Mouse (Mus musculus): ENCODE results near the gene Mrps34. TPM values are rescaled to one million over a fixed set of nuclear protein-coding genes. Genes with fewer than 3 reads are reported as not detected.

The Mrps34 gene
- total and polyA plus RNA-seq, 3 experiments: 21.1 to 82.8 (median 28.8) TPM

- H3K9me3 ChIP-seq (replicated peaks): no peaks in the 10 kb centered on the region
- H3K4me3 ChIP-seq (ENCODE audit: low read depth, low read length): no peak overlapping the region; the same call in 1 of the 2 replicates
- peaks cover 29% of the 10 kb centered on the region for H3K36me3 ChIP-seq (replicated peaks)
- ATAC-seq (ENCODE audit: extremely low read depth, insufficient number of reproducible peaks, low FRiP score, poor library complexity, severe bottlenecking) (no peak), DNase-seq (ENCODE audit: low spot score) (no peak)
- no peak for TF ChIP-seq GATA1 (IDR thresholded peaks at IDR 0.05; ENCODE audit: borderline replicate concordance, low read length)
- TF ChIP-seq CTCF (IDR thresholded peaks at IDR 0.05; ENCODE audit: low read depth, low read length): no peak
- no peak for TF ChIP-seq TAL1 (conservative IDR thresholded peaks at IDR 0.05; ENCODE audit: low read depth, low read length)
- TF ChIP-seq POLR2AphosphoS5 (IDR thresholded peaks at IDR 0.05; ENCODE audit: insufficient replicate concordance, low read depth, low read length): no peak
- no peak for TF ChIP-seq GATA2 (IDR thresholded peaks at IDR 0.05; ENCODE audit: borderline replicate concordance, low read depth, low read length)
- peaks cover 24% of the 10 kb centered on the region for H3K4me1 ChIP-seq (ENCODE audit: insufficient read depth, low read depth, low read length)
- H3K27me3 ChIP-seq (ENCODE audit: insufficient read depth, low read length): peaks cover 18% of the 10 kb centered on the region; the same call in 1 of the 2 replicates
Measured at GRCm38 (mm10) chr17:24877336-24878116, 17.4 kb upstream of the Mrps34 start.

- DNase-seq (ENCODE audit: low spot score): no peak
- H3K9me3 ChIP-seq (replicated peaks): no peaks in the 10 kb centered on the region
- TF ChIP-seq GATA1 (IDR thresholded peaks at IDR 0.05; ENCODE audit: borderline replicate concordance, low read length): no peak
- TF ChIP-seq POLR2AphosphoS5 (IDR thresholded peaks at IDR 0.05; ENCODE audit: insufficient replicate concordance, low read depth, low read length): no peak
- no peak for TF ChIP-seq TAL1 (conservative IDR thresholded peaks at IDR 0.05; ENCODE audit: low read depth, low read length)
- TF ChIP-seq GATA2 (IDR thresholded peaks at IDR 0.05; ENCODE audit: borderline replicate concordance, low read depth, low read length): no peak
- TF ChIP-seq CTCF (IDR thresholded peaks at IDR 0.05; ENCODE audit: low read depth, low read length): no peak
- H3K4me3 ChIP-seq (ENCODE audit: low read depth, low read length): no peak overlapping the region; the same call in 1 of the 2 replicates
- H3K4me1 ChIP-seq (ENCODE audit: insufficient read depth, low read depth, low read length): peaks cover 29% of the 10 kb centered on the region
- H3K36me3 ChIP-seq (replicated peaks): peaks cover 35% of the 10 kb centered on the region
- no peak for ATAC-seq (ENCODE audit: extremely low read depth, insufficient number of reproducible peaks, low FRiP score, poor library complexity, severe bottlenecking)
- H3K27me3 ChIP-seq (ENCODE audit: insufficient read depth, low read length): peaks cover 18% of the 10 kb centered on the region; the same call in 1 of the 2 replicates
Measured at GRCm38 (mm10) chr17:24878117-24878397, 16.9 kb upstream of the Mrps34 start.

GRCm38 (mm10) chr17:24878531-24878930 lies 16.4 kb upstream of the Mrps34 start:
- Histone ChIP-seq H3K4me1 (ENCODE audit: insufficient read depth, low read depth, low read length) (peaks cover 34% of the 10 kb centered on the region), H3K4me3 (ENCODE audit: low read depth, low read length) (no peak overlapping the region), H3K9me3 (replicated peaks) (no peaks in the 10 kb centered on the region), H3K36me3 (replicated peaks) (peaks cover 39% of the 10 kb centered on the region), H3K27me3 (ENCODE audit: insufficient read depth, low read length) (peaks cover 18% of the 10 kb centered on the region; the same call in 1 of the 2 replicates)
- DNase-seq (ENCODE audit: low spot score) (no peak), ATAC-seq (ENCODE audit: extremely low read depth, insufficient number of reproducible peaks, low FRiP score, poor library complexity, severe bottlenecking) (no peak)
- TF ChIP-seq POLR2AphosphoS5 (IDR thresholded peaks at IDR 0.05; ENCODE audit: insufficient replicate concordance, low read depth, low read length): no peak
- no peak for TF ChIP-seq TAL1 (conservative IDR thresholded peaks at IDR 0.05; ENCODE audit: low read depth, low read length)
- TF ChIP-seq GATA2 (IDR thresholded peaks at IDR 0.05; ENCODE audit: borderline replicate concordance, low read depth, low read length): no peak
- TF ChIP-seq CTCF (IDR thresholded peaks at IDR 0.05; ENCODE audit: low read depth, low read length): no peak
- no peak for TF ChIP-seq GATA1 (IDR thresholded peaks at IDR 0.05; ENCODE audit: borderline replicate concordance, low read length)

DNA sequence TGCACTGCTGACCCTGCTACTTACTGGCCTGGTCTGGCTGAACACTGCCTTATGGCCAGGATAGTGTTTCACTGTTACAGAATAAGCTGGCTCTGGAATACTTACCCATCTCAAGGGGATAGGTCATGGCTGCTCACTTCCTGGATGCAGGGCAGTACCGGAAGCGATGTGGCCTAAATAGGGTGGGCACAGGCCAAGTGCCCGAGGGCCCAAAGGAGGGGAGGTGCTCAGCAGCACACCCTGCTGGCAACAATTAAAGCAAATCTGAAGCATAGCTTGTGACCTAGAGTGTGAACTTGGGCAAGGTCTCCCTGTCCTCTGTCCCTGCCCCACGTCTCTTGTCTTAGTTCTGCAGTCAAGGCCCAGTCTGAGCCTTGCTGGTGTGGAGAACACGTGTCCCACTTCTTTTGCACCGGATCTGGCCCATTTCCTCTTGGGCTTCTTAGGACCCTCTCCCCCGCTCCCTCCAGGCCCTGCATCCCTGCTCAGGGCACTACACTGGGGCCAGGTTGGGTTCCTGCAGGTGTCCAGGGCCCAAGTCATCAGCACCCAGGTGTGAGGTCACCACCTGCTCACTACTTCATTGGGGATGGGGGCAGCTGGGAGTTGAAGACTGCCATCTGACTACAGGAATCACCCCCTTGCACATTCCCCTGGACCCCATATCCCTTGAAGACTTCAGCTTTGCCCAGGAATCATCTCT lies 13.0 kb upstream of the Mrps34 start:
- DNase-seq (ENCODE audit: low spot score): no peak

DNA sequence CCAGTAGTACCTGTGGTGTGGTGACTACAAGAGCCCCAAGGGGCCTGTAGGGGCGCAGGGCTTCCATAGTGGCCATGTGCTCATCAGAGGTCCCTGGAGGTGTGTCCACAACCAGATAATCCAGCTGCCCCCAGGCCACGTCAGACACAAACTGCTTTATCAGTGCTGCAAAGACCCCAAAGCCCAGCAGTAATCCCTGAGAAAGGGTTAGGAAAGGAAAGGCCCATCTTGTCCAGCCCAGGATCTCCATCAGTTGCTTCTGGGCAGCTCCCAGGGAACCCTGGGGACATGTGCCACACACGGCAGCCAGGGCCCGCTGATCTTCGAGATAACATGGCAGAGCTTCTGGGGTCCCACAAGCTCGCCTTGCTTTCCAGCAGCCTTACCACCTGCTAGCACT lies 10.5 kb upstream of the Mrps34 start:
- peaks cover 77% of the 10 kb centered on the region for H3K36me3 ChIP-seq (replicated peaks)
- TF ChIP-seq POLR2AphosphoS5 (IDR thresholded peaks at IDR 0.05; ENCODE audit: insufficient replicate concordance, low read depth, low read length) (no peak), GATA2 (IDR thresholded peaks at IDR 0.05; ENCODE audit: borderline replicate concordance, low read depth, low read length) (no peak), CTCF (IDR thresholded peaks at IDR 0.05; ENCODE audit: low read depth, low read length) (no peak), GATA1 (IDR thresholded peaks at IDR 0.05; ENCODE audit: borderline replicate concordance, low read length) (no peak), TAL1 (conservative IDR thresholded peaks at IDR 0.05; ENCODE audit: low read depth, low read length) (no peak)
- H3K27me3 ChIP-seq (ENCODE audit: insufficient read depth, low read length): no peaks in the 10 kb centered on the region
- H3K4me1 ChIP-seq (ENCODE audit: insufficient read depth, low read depth, low read length): peaks cover 58% of the 10 kb centered on the region
- H3K9me3 ChIP-seq (replicated peaks): no peaks in the 10 kb centered on the region
- H3K4me3 ChIP-seq (ENCODE audit: low read depth, low read length): peak overlapping the region; percentile 95; the same call in 1 of the 2 replicates
- DNase-seq (ENCODE audit: low spot score) (no peak), ATAC-seq (ENCODE audit: extremely low read depth, insufficient number of reproducible peaks, low FRiP score, poor library complexity, severe bottlenecking) (no peak)

More for the DNA sequence above, 13.0 kb upstream of the Mrps34 start:
- H3K4me1 ChIP-seq (ENCODE audit: insufficient read depth, low read depth, low read length): peaks cover 56% of the 10 kb centered on the region
- H3K27me3 ChIP-seq (ENCODE audit: insufficient read depth, low read length): peaks cover 9% of the 10 kb centered on the region; the same call in 1 of the 2 replicates
- H3K36me3 ChIP-seq (replicated peaks): peaks cover 60% of the 10 kb centered on the region
- peak; percentile 66 for TF ChIP-seq CTCF (IDR thresholded peaks at IDR 0.05; ENCODE audit: low read depth, low read length)
- no peak for TF ChIP-seq GATA1 (IDR thresholded peaks at IDR 0.05; ENCODE audit: borderline replicate concordance, low read length)
- H3K4me3 ChIP-seq (ENCODE audit: low read depth, low read length): no peak overlapping the region
- no peaks in the 10 kb centered on the region for H3K9me3 ChIP-seq (replicated peaks)
- ATAC-seq (ENCODE audit: extremely low read depth, insufficient number of reproducible peaks, low FRiP score, poor library complexity, severe bottlenecking): no peak

DNA sequence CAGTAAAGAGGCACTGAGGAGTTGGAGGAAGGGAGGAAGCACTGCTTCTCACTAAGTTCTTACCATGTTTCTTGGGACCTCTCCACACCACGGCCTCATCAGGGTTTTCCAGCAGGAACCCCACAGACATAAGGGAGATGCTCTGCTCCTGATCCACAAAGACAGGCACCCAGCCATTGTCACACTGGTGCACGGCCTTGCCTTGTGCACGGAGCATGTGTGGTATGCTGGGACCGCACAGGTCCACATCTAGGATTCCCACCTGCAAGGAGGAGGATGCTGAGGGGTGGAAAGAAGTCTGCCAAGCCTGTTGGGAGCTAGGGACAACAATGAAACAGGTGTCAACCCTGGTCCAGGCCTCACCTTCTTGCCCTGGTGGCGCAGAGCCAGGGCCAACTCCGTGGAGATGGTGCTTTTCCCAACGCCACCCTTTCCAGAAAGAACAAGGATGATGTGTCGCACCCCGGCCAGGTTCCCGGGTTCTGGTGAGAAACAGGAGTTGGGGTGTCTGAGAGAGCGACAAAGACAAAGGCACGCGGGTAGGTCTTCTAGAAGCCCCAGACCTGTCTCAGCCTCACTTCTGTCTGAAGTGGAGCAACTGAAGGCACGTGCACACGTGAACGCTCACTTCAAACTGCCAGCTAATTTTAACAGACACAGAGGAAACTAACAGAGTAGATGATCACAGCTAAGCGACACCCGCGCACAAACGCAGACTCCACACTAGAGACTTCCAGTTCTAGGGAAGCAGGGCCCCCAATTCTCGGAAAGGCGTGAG lies 9.4 kb upstream of the Mrps34 start:
- ATAC-seq (ENCODE audit: extremely low read depth, insufficient number of reproducible peaks, low FRiP score, poor library complexity, severe bottlenecking) (no peak), DNase-seq (ENCODE audit: low spot score) (no peak)
- peak overlapping the region; percentile 95 for H3K4me3 ChIP-seq (ENCODE audit: low read depth, low read length)
- H3K36me3 ChIP-seq (replicated peaks): peaks cover 79% of the 10 kb centered on the region
- H3K4me1 ChIP-seq (ENCODE audit: insufficient read depth, low read depth, low read length): peaks cover 69% of the 10 kb centered on the region
- no peak for TF ChIP-seq POLR2AphosphoS5 (IDR thresholded peaks at IDR 0.05; ENCODE audit: insufficient replicate concordance, low read depth, low read length)
- TF ChIP-seq GATA2 (IDR thresholded peaks at IDR 0.05; ENCODE audit: borderline replicate concordance, low read depth, low read length): no peak
- no peak for TF ChIP-seq CTCF (IDR thresholded peaks at IDR 0.05; ENCODE audit: low read depth, low read length)
- TF ChIP-seq GATA1 (IDR thresholded peaks at IDR 0.05; ENCODE audit: borderline replicate concordance, low read length): no peak
- TF ChIP-seq TAL1 (conservative IDR thresholded peaks at IDR 0.05; ENCODE audit: low read depth, low read length): no peak
- H3K27me3 ChIP-seq (ENCODE audit: insufficient read depth, low read length): no peaks in the 10 kb centered on the region
- no peaks in the 10 kb centered on the region for H3K9me3 ChIP-seq (replicated peaks)
